Mouse (Mus musculus): ENCODE data around the gene Tent4a.
A peak's percentile ranks its signal among the peaks of the same experiment; 100 is the strongest.

Tent4a gene

DNA sequence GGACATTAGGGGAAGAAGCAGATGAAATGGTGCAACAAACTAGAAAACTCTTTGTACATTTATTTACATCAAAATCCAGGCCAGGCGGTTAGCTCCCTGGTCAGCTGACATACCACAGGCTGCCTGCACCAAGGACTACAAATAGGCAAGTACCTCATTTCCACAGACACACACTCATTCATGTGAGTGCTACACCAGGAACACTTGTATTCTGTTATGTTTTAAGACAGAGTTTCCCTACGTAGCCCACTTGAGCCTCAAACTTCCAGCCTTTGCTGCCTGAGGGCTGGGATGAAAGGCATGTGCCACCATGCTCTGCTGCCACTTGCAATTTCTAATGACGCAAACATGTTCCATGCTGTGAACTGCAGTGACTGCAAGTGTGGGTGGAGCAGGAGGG lies 19.3 kb downstream of the Tent4a start:
- DNase-seq: no peak

DNA sequence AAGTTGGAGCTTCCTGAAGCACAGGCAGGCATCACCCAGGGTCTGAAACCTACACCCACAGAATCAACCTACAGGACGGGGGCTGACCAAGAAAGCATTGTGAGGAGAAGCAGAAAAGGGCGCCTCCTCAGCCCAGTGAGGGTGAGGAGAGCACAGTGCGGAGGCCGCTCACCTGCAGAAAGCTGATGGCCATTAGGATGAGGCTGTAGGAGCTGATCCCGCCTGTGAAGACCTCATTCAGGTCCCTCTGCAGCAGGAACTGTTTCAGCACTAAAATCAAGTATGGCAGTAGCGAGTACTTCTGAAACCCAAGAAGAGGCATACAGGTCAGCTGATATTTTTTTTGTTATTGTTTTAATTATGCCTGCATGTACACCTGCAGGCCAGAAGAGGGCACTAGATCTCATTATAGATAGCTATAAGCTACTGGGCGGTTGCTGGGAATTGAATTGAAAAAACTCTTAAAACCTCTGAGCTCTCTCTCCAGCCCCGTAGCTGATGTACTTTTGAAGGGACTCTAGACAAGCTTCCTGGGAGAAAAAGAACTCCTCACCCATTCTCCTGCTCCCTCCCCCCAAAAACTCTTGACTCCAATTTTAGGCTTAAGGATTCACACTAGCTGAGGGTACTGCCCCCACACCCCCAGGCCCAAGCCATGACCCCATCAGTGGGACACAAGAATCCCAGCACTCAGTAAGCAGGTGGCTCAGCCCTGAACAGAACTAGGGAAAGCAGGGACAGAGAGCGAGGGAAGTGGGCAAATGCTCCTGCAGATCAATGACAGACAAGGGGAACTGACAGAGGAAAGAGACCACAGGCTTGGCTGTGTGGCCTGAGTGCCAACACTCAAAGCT lies 24.8 kb downstream of the Tent4a start:
- DNase-seq: no peak

DNA sequence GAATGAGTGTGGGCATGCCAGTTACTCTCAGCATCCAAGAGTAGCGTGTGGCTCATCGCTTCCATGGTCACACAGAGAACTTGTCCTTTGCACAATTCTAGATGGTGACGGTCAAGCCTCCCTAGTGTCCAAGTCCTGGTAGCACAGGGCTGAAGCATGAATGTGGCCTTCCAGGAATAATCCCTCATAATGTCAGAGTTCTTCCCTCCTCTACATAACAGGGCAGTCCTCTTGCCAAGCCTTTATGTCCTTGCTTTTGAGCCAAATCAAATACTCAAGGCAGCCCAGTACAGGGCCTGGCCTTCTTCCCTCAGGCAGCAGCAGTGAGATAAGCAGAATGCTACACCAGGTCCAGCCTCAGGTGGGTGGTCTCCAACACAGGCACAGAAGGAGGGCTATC lies 26.8 kb downstream of the Tent4a start:
- no peak for DNase-seq

DNA sequence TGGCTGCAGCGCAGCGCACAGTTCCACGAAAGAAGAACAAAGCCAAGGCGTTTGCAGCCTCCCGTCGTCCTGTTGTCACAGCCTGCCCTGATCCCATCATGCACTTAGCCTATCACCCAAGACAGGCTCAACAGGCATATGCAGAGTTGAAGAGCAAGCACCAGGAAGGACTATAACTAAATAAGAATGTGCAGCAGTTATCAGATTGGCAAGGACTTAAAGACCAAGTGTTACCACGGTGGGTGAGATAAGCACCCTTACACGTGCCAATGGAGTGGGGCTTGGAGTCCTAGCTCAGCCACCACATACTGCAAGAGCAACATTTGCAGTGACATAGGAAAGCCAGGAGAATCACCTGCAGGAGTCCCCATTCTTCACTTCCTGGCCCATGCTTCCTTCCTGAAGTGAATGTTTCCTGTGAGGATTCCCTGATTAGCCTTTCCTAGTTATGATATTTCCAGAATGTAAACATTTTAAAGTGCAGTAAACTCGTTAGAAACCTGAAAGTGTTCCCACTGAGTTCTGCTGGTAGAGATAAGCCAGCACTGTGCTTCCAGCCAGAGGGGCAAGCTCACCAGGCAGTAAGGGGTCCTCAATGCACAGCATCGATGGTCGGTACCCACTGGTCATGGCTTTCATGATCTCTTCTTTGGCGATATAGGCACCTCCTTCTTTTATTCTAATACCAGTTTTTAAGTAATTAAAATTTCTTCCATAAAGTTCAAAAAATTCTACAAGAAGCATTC lies 27.9 kb downstream of the Tent4a start:
- no peak for DNase-seq

GRCm38 (mm10) chr13:69502863-69503262 lies 31.6 kb downstream of the Tent4a start:
- no peak for DNase-seq

GRCm38 (mm10) chr13:69502157-69502750 lies 32.2 kb downstream of the Tent4a start:
- DNase-seq: no peak

GRCm38 (mm10) chr13:69498276-69498675 lies 36.1 kb downstream of the Tent4a start:
- DNase-seq: no peak

DNA sequence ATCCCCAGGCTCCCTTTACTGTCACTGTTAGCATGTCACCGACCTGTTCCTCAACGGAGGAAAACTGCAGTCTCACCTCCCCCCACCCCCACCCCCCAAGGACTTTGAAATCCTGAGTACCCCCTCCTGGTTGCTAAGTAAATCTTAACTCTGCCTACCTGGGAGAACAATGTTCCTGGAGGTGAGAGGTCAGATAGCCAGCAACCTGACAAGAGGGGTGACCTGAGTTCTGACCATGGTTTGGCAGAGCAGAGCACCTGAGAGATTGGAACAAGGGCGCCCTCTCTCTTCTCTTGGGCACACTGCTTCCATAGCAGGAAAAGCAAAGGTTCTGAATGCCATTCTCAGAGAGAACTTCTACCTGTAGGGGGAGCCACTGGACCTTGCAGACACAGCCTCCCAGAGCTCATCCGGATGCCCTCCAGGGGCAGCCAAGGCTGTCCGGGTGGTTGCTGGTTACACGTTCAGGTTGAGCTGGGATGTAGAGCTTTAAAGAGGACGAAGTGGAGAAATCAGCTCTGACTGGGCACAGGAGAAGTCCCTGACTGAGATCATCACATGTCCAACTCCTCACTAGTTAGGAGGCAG lies 41.4 kb downstream of the Tent4a start:
- peak; percentile 72 for DNase-seq

DNA sequence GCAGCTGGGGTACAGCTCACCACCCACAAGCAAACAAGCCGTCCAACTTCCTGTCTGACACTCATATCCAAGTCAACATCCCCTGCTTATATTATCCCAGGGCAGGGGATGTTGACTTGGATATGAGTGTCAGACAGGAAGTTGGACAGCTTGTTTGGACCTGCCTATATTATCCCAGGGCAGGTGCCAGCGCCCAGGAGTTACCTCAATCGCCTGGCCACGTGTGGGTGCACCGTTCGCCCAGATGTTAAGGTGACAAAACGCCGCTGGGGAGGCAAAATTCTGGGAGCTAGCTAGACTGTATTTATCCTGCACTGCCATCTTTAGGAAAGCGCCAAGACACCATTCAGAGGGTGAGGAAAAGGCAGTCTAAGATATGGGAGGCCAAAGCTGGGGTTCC lies 44.6 kb downstream of the Tent4a start:
- DNase-seq: no peak

DNA sequence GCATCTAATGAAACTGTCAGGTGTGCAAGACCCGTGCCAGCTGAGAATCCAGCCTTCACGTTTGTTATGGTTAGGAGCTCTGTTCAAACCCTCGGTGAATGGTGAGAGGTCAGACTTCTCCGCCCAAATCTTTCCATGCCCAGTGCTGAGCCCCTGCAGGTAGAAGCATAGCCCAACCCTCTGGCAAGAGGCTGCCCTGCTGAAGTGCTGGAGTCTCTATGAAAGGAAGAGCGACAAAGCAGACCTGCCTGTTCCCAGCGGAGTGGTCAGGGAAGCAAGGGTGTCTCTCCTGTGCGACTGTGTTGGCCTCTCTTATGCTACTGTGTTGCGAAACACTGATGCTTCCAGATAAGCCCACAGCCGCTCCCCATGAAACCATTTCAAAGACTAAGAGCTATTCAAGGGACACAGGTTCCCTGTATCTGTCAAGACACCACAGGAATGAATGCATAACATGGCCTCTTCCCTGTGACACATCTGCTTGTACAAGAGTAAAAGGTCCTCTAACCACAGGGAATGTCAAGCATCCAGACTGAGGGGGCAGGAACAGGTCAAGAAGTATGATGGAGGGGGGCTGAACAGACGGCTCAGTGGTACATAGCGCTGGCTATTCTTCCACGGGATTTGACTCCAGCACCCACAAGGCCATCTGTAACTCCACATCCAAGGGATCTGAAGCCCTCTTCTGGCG lies 45.7 kb downstream of the Tent4a start:
- DNase-seq: no peak

GRCm38 (mm10) chr13:69487611-69488275 lies 46.7 kb downstream of the Tent4a start:
- peak; percentile 56 for DNase-seq

- no peak for DNase-seq
These were observed 47.3 kb downstream of the Tent4a start for GRCm38 (mm10) chr13:69487108-69487507.

DNA sequence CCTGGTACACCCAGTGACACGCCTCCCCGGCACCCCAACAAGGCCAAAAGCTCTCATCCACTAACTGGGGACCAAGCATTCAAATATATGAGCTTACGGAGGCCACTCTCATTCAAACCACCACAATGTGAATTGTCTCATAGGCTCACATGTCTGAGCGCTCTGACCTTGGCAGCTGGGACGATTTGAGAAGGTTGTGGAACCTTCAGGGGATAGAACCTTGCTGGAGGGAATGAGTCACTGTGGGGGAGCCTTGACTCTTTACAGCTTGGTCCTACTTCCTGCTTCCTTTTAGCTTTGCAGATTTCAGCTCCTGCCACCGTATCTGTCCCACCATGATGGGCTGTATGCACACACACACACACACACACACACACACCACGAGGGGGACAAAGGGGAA lies 48.6 kb downstream of the Tent4a start:
- DNase-seq: no peak

DNA sequence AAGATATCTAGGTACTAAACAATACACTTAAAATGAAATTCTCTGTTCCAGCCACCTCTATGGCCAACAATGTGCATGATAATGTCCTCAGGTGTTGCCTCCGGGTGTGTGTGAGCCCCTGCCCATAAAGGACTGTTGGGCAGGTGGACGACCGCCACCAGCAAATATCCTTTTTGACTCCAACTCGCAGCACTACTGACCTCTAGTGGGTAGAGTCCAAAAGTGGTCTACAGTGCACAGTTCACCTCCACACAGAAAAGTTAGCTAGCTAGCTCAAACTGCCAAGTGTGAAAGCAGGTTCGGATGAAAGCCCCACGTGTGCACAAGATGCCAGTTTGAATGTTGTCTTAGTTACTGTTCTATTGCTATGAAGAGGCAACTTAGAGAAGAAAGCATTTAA lies 49.1 kb downstream of the Tent4a start:
- no peak for DNase-seq

DNA sequence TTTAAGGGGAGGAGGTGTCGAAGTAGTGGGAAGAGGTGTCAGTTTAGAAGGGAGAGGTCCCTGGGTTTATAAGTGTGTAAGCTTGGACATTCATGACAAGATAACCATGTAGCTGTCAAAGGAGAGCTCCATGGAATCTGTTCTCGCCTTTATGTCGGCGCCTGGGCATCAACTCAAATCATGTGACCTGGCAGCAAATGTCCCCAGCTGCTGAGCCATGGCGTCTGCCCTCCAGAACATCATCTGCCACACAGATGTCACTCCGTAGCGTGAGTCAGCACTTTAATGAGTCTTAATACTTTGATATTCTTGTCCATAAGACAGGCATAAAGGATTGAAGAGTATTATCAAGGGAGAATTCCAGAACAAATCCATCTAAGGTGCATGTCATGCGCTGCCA lies 51.7 kb downstream of the Tent4a start:
- DNase-seq: no peak

DNA sequence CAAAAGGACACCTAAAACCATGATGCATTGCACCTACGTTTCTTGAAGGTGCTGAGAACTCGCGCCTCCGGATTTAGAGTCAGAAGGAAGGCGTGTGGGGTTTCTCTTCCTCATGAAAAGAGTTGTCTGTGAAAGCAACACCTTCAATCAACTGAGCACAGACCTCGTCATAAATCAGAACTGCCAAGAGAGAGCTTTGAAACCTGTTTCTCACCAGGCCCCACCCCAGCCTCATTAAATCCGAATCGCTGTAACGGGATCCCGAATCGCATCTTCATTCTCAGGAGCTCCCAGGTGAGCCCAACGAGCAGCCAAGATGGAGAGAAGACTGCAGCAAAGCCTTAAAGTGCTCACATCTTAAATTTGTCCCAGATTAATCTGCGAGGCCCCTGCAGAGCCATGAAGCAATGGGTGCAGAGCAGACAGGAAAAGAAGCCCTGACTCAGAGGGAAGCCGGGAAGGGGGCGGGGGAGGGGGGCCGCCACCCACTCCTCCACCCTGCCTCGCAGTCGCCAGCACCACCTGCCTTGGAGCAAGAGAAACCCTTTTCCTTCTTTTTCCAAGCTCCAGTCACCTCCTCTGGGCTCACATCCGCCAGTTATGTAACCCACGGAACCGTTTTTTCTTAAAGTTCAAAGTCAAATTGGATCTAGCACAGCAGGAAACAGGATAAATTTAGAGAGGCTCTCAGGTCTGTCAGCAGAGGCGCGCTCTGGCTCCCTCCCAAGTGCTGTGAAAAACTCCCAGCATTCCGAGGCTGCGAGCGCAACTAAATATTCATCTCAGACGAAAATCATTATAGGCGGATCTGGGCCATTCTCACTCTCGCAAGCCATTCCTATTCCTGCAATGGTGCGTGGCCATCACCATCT lies 52.5 kb downstream of the Tent4a start:
- DNase-seq: peak; percentile 94

DNA sequence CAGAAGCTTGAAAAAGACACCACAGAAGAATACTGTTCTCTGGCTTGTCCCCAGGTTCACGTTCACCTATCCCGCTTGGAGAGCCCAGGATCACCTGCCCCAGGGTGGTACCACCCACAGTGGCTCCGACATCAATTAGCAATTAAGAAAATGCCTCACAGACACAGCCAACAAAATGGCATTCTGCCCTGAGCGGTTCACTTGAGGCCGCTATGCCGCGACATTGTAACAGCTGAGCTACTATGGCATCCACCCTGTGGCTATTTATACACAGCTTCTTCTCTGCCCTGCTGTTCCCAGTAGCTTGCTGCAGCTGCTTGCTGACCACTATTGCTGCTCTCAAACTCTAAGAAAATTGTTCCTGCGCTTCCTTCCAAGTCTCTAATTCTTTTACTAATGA lies 53.4 kb downstream of the Tent4a start:
- peak; percentile 43 for DNase-seq

DNA sequence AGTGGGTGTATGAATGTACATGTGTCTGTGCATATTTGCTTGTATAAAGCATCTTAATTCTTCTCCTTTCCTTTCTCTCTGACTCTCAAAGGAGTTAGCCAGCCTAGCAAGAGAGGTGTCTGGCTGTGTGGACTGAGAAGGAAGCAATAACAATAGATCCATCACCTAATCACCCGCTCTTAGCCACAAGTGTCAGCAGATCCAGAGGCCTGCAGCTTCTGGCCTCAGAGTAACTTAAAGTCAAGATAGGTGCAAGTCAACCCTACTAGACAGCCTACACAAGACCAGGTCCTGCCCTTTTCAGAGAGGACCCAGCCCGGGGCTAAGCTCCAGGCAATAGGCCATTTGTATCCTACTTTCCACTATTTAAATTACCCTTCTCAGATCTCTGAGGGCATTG lies 54.5 kb downstream of the Tent4a start:
- no peak for DNase-seq

- DNase-seq: no peak
These were observed 55.7 kb downstream of the Tent4a start for GRCm38 (mm10) chr13:69478703-69479102.

DNA sequence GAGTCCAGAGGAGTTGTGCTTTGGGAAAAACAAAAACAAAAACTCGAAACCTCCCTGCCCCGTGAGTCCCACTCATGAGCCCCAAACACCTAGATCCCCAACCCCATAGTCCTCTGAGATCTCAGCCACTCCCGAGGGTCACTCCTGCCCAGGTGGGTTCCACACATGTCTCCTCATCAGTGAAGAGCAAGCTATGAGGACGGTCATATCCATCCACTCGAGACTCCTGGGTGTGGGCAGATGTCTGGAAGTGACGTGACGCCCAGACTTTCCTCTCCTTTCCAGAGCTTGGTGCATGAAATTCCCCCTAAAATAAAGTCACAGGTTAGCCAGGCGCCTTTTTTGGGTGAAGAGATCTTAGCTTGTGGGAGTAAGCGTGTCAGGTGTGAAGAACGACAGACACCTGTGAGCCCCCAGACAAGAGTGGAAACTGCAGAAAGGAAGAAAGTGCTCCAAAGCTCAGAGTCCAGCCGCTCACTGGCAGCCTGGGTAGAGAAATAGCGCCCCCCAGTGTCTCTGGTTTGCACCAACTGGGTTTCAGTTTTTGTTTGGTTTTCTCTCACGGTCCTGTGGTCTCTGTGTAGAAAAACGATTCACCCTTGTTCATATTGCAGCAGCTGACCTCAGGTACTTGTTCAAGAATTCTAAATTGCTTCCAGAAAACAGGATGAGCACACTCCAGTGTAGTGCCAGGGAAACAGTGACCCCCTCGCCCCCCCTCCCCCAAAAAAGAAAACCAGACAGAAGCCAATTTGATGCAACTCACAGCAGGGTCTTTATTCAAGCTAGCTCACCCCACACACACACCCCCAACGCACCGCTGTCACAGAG lies 73.6 kb downstream of the Tent4a start:
- DNase-seq: peak; percentile 68
